Mouse (Mus musculus) T-helper 17 cell (primary cell): Measurements from ENCODE around the gene Otud7a.

Experiments used
- in situ Hi-C, 2 experiments: fragments of 300-600 bp; cut with MboI, MseI; formaldehyde crosslinking; loops; 1 replicate in 1 of 2; 2 replicates in 1 of 2; pipeline ENCODE4 v1.15.1; 2025; ENCODE audit warnings: high pct_unique_total_duplicates in 2 of 2

The Otud7a gene

DNA sequence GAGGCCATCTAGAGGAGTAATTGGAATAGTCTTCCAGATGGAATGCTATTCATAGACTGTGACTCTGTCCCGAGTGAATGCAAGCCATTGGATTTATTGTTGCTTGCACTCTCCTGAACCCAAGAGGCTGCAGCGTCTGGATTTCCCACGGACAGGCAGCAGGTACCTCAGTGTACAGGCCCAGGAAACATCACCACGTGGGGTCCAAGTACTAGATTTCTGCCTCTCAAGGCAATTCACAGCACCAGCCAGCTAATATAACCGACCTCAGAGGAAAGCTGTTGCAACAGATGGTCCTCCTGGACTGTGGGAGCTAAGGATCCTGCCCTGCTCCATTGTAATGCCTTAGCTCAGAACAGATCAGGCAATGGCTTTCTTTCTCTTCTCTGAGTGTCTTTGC lies 111.8 kb downstream of the Otud7a start:
- in situ Hi-C loops, result no loop called here

DNA sequence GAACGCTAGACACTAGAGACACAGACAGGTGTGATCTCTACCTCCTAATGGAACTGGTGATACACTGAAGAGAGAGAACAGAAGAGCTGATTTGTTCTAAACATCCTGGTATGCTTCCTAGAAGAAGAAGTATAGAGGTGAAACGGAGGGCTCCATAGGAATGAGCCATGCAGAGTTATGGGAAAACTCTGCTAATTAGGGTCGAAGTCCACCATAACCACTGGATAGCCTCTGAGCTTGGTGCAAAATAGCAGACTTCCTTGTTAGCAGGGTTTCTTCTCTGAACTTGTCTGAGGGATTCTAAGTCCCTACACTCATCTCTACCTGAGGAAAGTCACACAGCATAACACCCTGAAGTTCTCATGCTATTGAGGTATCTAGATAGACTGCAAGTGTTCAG lies 114.4 kb downstream of the Otud7a start:
- in situ Hi-C loops, result no loop called here

GRCm38 (mm10) chr7:63559679-63560078 lies 115.1 kb downstream of the Otud7a start:
- in situ Hi-C loops, result loop anchor here in 1 of 2 experiments (5.0 kb wide), 1 partner anchor 968 kb away; no protein-coding TSS in a partner anchor

GRCm38 (mm10) chr7:63583310-63583709 lies 138.8 kb downstream of the Otud7a start:
- in situ Hi-C loops, result no loop called here

DNA sequence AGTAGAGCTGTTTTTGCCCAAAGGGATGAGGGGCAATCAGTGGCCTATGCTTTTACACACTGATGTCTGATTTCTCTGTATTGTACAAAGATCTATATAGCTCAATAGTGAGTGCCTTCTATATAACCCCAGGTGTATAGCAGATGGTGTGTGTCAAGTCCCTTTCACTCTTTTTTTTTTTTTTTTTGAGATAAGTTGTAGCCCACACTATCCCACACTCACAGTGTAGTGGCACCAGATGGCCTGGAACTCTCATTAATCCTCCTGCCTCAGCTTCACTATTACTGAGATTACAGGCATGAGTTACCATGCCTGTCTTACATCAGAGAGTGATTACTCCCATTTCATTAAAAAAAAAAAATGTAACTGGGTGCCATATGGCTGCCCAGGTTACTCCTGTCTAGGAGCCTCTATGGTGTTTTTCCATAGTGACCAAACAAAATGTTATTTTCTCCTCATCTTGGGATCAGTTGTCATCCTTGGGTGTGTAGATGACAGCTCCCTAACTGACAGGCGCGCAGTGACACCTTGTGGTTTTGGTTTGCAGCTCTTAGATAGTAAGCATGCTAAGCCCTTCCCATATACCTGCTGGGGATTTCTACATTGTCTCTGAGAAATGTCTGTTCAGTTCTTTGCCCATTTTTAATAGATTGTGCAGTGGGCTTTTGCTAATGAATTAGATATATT lies 141.8 kb downstream of the Otud7a start:
- in situ Hi-C loops, result no loop called here

- in situ Hi-C loops, result no loop called here
Observed at GRCm38 (mm10) chr7:63590305-63590704, 145.8 kb downstream of the Otud7a start.

DNA sequence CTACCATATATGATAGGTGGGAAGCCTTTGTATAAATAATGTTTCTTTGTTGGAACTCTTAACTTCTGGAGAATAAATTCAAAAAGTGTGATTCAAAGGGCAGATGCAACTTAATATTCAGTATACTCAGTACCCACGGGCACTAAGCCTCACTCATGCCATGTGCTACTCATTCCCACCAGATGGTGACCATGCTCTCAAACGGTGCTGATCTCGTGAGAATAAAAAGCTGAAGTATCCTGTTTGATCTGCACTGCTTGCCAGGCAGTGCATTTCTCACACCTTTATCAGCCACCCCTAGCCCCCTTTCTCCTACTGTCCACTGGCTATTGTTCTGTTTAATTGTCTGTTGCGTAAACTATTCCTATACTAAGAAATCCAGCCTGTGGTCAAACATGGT lies 146.8 kb downstream of the Otud7a start:
- in situ Hi-C loops, result no loop called here

DNA sequence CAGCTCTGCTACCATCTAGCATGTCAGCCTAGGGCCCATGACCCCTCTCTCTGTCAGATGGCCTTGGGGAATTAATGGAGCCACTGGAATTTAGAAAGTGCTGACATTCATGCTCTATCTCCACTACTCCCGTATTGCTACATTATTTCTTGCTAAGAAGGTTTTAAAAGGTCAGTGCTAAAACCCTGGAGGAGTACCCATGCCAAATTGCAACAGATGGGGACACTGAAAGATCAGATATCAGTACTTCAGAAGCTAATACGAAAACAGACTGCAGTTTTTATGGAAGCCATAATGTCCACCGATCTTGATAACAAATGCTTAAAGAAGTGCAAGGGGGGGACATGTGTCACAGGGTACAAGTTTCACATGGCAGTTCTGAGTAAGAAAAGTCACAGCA lies 147.5 kb downstream of the Otud7a start:
- in situ Hi-C loops, result no loop called here

GRCm38 (mm10) chr7:63604827-63605226 lies 160.3 kb downstream of the Otud7a start:
- in situ Hi-C loops, result no loop called here

- in situ Hi-C loops, result no loop called here
Observed at GRCm38 (mm10) chr7:63617018-63617417, 172.5 kb downstream of the Otud7a start.

DNA sequence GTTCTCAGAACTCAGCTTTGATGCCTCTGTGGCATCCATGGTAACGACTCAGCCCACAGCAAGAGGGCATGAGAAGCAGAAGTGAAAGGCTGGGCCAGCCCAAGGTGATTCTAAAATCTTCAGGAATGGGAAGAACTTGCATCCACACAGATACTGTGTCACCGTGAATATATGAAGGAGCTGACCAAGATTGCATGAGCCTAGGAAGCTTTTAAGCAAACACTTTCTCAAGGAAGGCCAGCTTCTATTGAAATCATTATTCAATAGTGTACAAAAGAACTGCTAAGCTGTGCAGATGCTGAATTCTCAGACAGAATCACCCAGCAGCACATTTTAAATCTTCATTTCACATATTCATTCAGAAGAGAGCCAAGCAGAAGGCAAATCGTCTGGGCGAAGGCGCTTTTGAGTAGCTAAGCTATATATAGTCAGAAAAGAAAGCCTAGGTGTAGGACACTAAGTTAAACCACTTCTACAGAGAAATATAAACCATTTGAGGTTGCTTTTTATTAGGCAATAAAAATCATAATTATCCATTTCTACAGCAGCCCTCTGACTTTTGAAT lies 176.3 kb downstream of the Otud7a start:
- in situ Hi-C loops, result no loop called here

GRCm38 (mm10) chr7:63637651-63638050 lies 193.1 kb downstream of the Otud7a start:
- in situ Hi-C loops, result no loop called here

- in situ Hi-C loops, result no loop called here
Observed at GRCm38 (mm10) chr7:63644002-63644401, 199.5 kb downstream of the Otud7a start.

DNA sequence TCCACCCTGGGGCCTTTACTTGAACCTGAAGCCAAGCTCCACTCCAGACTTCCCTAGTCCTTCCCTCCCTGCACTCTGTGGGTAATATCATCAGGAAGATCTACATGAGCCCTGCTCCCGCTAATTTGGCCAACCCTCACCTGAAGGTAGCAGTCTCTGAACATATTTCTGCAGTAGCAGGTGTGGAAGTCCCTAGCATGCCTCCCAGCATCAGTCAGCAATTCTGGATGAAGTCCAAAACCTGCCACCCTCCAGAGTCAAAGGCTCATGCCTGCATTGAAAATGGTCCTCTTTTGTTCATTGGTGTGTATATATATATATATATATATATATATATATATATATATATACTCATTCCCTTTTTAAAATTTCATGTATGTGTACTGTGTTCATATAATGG lies 202.6 kb downstream of the Otud7a start:
- in situ Hi-C loops, result no loop called here

- in situ Hi-C loops, result loop anchor here in 1 of 2 experiments (25.0 kb wide), 1 partner anchor 748 kb away; no protein-coding TSS in a partner anchor
Observed at GRCm38 (mm10) chr7:63660261-63660660, 215.7 kb downstream of the Otud7a start.

GRCm38 (mm10) chr7:63662757-63663156 lies 218.2 kb downstream of the Otud7a start:
- in situ Hi-C loops, result loop anchor here in 1 of 2 experiments (25.0 kb wide), 1 partner anchor 750 kb away; no protein-coding TSS in a partner anchor

- in situ Hi-C loops, result loop anchor here (5.0 to 25.0 kb wide), 2 partner anchors 343 to 753 kb away; no protein-coding TSS in a partner anchor
Observed at GRCm38 (mm10) chr7:63665496-63665895, 220.9 kb downstream of the Otud7a start.

DNA sequence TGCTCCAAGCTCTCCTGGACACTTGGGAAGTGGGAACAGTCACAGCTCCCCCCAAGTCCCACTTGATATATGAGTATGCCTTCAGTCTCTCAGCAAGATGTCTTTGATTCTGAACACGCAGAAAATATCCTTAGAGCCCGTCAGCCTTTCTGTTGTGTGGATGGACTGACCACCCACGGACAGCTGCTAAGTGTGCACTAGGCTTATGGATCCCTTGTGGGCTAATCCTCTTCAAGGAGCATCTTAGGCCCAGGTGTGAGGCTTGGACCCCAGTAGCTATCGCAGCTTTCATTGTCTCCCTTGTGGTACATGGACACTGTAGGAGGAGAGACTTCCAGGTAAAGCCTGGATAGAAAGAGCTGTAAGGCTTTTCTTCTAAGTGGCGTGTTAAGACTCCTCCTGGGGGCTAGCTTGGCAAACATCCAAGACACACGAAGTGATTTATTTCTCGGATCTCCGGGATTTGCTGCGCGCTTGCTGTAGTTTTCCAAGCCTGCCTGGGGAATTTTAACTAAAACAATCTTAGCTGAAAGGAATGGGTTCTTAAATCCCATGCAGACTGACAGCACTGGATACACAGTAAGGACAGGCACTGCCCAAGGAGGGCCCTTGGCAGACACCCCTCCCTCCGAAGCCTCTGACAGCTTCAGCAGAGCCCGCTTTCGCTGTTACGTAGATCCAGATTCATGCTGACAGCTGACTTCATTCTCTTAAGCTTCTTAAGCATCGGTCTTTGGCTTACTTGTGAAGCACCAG lies 223.6 kb downstream of the Otud7a start:
- in situ Hi-C loops, result loop anchor here (5.0 to 25.0 kb wide), 2 partner anchors 346 to 756 kb away; no protein-coding TSS in a partner anchor

DNA sequence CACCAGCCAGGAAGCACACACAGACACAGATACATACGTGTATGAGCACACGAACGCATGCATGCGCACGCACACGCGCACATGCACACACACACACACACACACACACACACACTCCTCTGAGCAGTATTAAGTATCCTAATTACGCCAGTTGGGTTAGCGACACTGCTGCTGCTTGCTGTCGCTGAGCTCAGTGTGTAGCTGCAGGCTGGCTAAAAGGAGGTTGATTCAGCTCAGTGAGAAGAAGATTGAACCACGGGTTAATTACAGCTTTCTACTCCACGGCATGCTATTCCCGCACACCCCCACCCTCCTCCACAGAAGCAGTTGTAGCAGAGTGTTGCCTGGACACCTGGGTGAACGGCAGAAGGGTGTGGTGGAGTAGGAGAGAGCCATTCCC lies 224.4 kb downstream of the Otud7a start:
- in situ Hi-C loops, result loop anchor here (5.0 to 25.0 kb wide), 2 partner anchors 347 to 757 kb away; no protein-coding TSS in a partner anchor

DNA sequence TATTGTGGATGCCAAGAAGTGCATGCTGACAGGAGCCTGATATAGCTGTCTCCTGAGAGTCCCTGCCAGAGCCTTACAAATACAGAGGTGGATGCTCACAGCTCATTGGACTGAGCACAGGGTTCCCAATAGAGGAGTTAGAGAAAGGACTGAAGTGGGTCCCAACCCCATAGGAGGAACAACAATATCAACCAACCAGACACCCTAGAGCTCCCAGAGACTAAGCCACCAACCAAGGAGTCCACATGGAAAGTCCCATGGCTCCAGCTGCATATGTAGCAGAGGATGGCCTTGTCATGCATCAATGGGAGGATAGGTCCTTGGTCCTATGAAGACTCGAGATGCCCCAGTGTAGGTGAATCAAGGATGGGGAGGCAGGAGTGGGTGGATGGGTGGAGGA lies 226.4 kb downstream of the Otud7a start:
- in situ Hi-C loops, result loop anchor here in 1 of 2 experiments (5.0 to 25.0 kb wide), 3 partner anchors 346 to 759 kb away; no protein-coding TSS in a partner anchor

DNA sequence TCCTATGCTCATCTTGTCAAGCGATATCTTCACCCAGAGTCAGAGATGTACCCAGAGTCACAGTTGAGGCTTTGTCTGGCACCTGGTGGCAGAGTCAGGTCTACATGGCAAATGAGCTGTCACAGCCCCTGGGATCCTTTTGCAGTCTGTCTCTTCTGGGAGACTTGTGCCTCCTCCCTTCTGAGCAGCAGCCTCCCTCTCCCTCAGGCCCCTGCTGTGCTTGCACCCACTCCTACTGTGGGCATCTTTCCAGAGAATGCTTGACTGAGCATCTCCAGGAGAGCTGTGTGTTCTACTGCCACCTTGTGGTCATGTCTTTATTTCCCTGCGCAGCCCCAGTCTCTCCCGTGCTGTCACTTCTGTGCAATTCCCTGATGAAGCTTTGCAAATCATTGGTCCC lies 227.4 kb downstream of the Otud7a start:
- in situ Hi-C loops, result loop anchor here in 1 of 2 experiments (5.0 to 25.0 kb wide), 3 partner anchors 347 to 760 kb away; no protein-coding TSS in a partner anchor

- in situ Hi-C loops, result loop anchor here (10.0 to 25.0 kb wide), 2 partner anchors 352 to 739 kb away; no protein-coding TSS in a partner anchor
Observed at GRCm38 (mm10) chr7:63676631-63677030, 232.1 kb downstream of the Otud7a start.
